Mouse (Mus musculus) ES-E14 (cell line): Measurements from ENCODE around the gene Ptpdc1.

Experiments used
- MAFK ChIP-seq: IDR thresholded peaks from 2 replicates; pipeline ENCODE4 v1.6.1; 2014; ENCODE audit warnings: mild to moderate bottlenecking, low read depth, low read length, inconsistent platforms; ENCODE audit not compliant: insufficient read depth
- ZNF384 ChIP-seq: IDR thresholded peaks from 2 replicates; pipeline ENCODE4 v1.6.1; 2012; ENCODE audit warnings: low read depth, low read length, inconsistent platforms

DNA sequence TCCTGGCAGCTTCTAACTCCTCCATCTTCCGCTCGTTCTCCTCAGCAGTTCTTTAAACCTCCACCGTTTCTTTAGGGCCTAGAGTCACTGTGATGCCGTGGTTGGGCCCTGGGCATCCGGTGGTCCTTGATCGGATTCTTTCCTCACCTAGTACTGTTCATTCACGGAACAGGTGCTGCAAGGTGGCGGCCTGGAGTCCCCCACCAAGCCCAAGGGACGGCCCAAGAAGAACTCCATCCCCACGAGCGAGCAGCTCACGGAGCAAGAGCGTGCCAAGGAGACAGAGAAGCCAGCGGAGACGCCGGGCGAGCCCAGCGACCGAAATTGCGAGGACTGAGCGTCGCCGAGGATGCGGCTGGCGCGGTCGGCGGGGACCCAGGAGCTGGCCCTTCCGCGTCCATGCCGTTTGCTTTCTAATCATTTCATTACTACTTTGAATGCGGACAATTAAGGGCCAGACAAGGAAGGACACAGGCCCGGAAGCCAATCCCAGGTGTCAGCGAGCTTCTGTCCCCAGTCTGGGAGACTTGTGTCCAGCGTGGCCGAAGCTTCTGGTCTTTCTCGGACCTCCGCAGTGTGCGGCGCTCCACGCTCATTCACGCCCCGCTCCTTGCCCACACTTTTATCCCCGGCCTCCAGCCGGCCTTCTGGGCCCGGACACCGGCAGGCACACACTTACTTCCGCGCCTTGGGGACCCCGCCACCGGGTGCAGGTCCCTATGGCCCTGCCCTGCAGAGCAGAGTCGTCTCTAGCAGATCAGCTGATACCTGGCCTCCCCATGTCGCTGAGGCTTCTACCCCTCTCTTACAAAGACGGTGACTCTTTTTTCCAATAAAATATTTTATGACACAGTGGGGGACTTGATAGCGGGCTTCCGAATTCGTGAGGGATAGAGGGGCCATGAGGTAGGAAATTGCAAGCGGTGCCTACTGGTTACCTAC, 40.5 kb upstream of the Ptpdc1 start:
- TF ChIP-seq ZNF384 (no peak), MAFK (no peak)
